Mouse (Mus musculus): ENCODE results near the gene Bsg.

GRCm38 (mm10) chr10:79739234-79739633, 34.9 kb downstream of the Bsg start:
- TF ChIP-seq GATA1 (IDR thresholded peaks at IDR 0.05; ENCODE audit: low read length): no peak
- no peak for TF ChIP-seq TAL1 (IDR thresholded peaks at IDR 0.05; ENCODE audit: low read length)

Measured in erythroblast, embryonic 14.5 days (primary cell).